Comparison of ENCODE assay signal across 9 mouse cellular contexts in genomic region chr17:80179959-80180358, GRCm38 (mm10). TPM values are rescaled to one million over a fixed set of nuclear protein-coding genes. Genes with fewer than 3 reads are reported as not detected.
DNase-seq lines count a peak whose midpoint lies in the region; ATAC-seq lines count a peak whose summit lies in the region.
"Had no signal": no experiment of that assay in that cellular context is flagged by ENCODE, and none has a peak within 500 bp of the region (broad histone marks: within the 10 kb centered on the region; RNA-seq: fewer than 3 reads in every experiment).

No protein-coding gene starts in this region.

- no peak overlapping the region for H3K4me2 ChIP-seq in forebrain, embryonic 15.5 days (replicated peaks)
- no peak overlapping the region for H3K4me2 ChIP-seq in liver, embryonic 16.5 days (ENCODE audit: low read depth, low read length)
- no peak overlapping the region for H3K4me2 ChIP-seq in neural tube, embryonic 13.5 days

- H3K4me1 ChIP-seq in forebrain, embryonic 15.5 days: no peaks in the 10 kb centered on the region
- no peaks in the 10 kb centered on the region for H3K4me1 ChIP-seq in liver, embryonic 16.5 days (ENCODE audit: control insufficient read depth, low read depth, low read length)
- no peaks in the 10 kb centered on the region for H3K4me1 ChIP-seq in neural tube, embryonic 13.5 days (replicated peaks)

- no peaks in the 10 kb centered on the region for H3K9me3 ChIP-seq in forebrain, embryonic 15.5 days
- no peaks in the 10 kb centered on the region for H3K9me3 ChIP-seq in liver, embryonic 16.5 days (replicated peaks; ENCODE audit: control insufficient read depth, low read length)
- H3K9me3 ChIP-seq in neural tube, embryonic 13.5 days: no peaks in the 10 kb centered on the region

- intact Hi-C loops in heart, postnatal 14 days (cut with DNase I): loop anchor here (1.0 to 5.0 kb wide), 2 partner anchors 132 to 318 kb away; no protein-coding TSS in a partner anchor

- H3K9ac ChIP-seq in forebrain, embryonic 15.5 days (replicated peaks): no peak overlapping the region
- H3K9ac ChIP-seq in liver, embryonic 16.5 days (ENCODE audit: low read depth, low read length): no peak overlapping the region
- no peak overlapping the region for H3K9ac ChIP-seq in neural tube, embryonic 13.5 days

- no peak overlapping the region for H3K27ac ChIP-seq in forebrain, embryonic 15.5 days (replicated peaks)
- no peak overlapping the region for H3K27ac ChIP-seq in liver, embryonic 16.5 days (ENCODE audit: low read length)
- H3K27ac ChIP-seq in neural tube, embryonic 13.5 days (replicated peaks): no peak overlapping the region
- H3K27ac ChIP-seq: macrophage had no signal

- ATAC-seq in forebrain, embryonic 15.5 days (replicated peaks): peak; percentile 91
- ATAC-seq in liver, embryonic 16.5 days (ENCODE audit: low read depth): peak; percentile 59
- peak; percentile 88 for ATAC-seq in neural tube, embryonic 13.5 days (ENCODE audit: low read depth)

- H3K36me3 ChIP-seq in forebrain, embryonic 15.5 days: no peaks in the 10 kb centered on the region
- H3K36me3 ChIP-seq in liver, embryonic 16.5 days (ENCODE audit: control insufficient read depth, insufficient read depth): no peaks in the 10 kb centered on the region
- no peaks in the 10 kb centered on the region for H3K36me3 ChIP-seq in neural tube, embryonic 13.5 days

- peak; percentile 86 for DNase-seq in ES-CJ7 (ENCODE audit: low read depth, low spot score)
- peak; percentile 67 for DNase-seq in cerebellum, adult 11 months
- peak; percentile 78 to 85 for DNase-seq in heart, postnatal 14 days
- DNase-seq in kidney, postnatal 4 days: peak; percentile 82 to 87
- DNase-seq in testis, postnatal 10 days (ENCODE audit: low spot score): peak; percentile 83

- no peaks in the 10 kb centered on the region for H3K27me3 ChIP-seq in forebrain, embryonic 15.5 days
- no peaks in the 10 kb centered on the region for H3K27me3 ChIP-seq in liver, embryonic 16.5 days (ENCODE audit: control insufficient read depth, insufficient read depth, low read depth, low read length)
- H3K27me3 ChIP-seq in neural tube, embryonic 13.5 days: no peaks in the 10 kb centered on the region

- no peak overlapping the region for H3K4me3 ChIP-seq in forebrain, embryonic 15.5 days
- no peak overlapping the region for H3K4me3 ChIP-seq in liver, embryonic 16.5 days (ENCODE audit: low read depth, low read length)
- no peak overlapping the region for H3K4me3 ChIP-seq in neural tube, embryonic 13.5 days

- WGBS in forebrain, embryonic 15.5 days: under 1% methylated on average over 6 of the region's 6 CpGs
- under 1% methylated on average over 6 of the region's 6 CpGs for WGBS in liver, embryonic 16.5 days (ENCODE audit: insufficient replicate concordance)
- 0% methylated on average over 6 of the region's 6 CpGs for WGBS in neural tube, embryonic 13.5 days

RNA-seq across cellular contexts. Expression of gene Srsf7, which starts 27.1 kb away (rescaled TPM):
- 583 TPM in 2 replicates for polyA plus RNA-seq in forebrain, embryonic 15.5 days (2015; fragmentation: Nextera tagmentation; extraction: Ambion mirVana)
- total RNA-seq in heart, postnatal 14 days (2021): 10 to 100 TPM; 42.8 to 51.6 TPM
- 178 and 195 TPM in 2 replicates for polyA plus RNA-seq in liver, embryonic 16.5 days (2015; fragmentation: Nextera tagmentation; extraction: Ambion mirVana)
- polyA plus RNA-seq in neural tube, embryonic 13.5 days (2015; fragmentation: Nextera tagmentation; extraction: Ambion mirVana): 470 and 550 TPM in 2 replicates

RNA-seq across cellular contexts. Expression of gene Ttc39d, which starts 27.3 kb away (rescaled TPM):
- polyA plus RNA-seq in forebrain, embryonic 15.5 days (2015; fragmentation: Nextera tagmentation; extraction: Ambion mirVana): 0.14 TPM in 1 of 2 replicates, not detected in the other
- under 1 TPM in 1 of 2 experiments, not detected in 1; 0.07 TPM for total RNA-seq in heart, postnatal 14 days (2021)
- not detected in 2 replicates for polyA plus RNA-seq in liver, embryonic 16.5 days (2015; fragmentation: Nextera tagmentation; extraction: Ambion mirVana)
- polyA plus RNA-seq in neural tube, embryonic 13.5 days (2015; fragmentation: Nextera tagmentation; extraction: Ambion mirVana): not detected in 2 replicates
- polyA plus RNA-seq: macrophage had no signal

RNA-seq across cellular contexts. Expression of gene Gemin6, which starts 44.3 kb away (rescaled TPM):
- polyA plus RNA-seq in forebrain, embryonic 15.5 days (2015; fragmentation: Nextera tagmentation; extraction: Ambion mirVana): 24.9 and 25.8 TPM in 2 replicates
- 1 to 10 TPM; 3.1 to 3.3 TPM for total RNA-seq in heart, postnatal 14 days (2021)
- polyA plus RNA-seq in liver, embryonic 16.5 days (2015; fragmentation: Nextera tagmentation; extraction: Ambion mirVana): 21.3 and 25.3 TPM in 2 replicates
- 21.5 and 23.7 TPM in 2 replicates for polyA plus RNA-seq in neural tube, embryonic 13.5 days (2015; fragmentation: Nextera tagmentation; extraction: Ambion mirVana)

RNA-seq across cellular contexts. Expression of gene Galm, which starts 52.7 kb away (rescaled TPM):
- 2.0 and 2.4 TPM in 2 replicates for polyA plus RNA-seq in forebrain, embryonic 15.5 days (2015; fragmentation: Nextera tagmentation; extraction: Ambion mirVana)
- 10 to 100 TPM; 11.0 to 12.4 TPM for total RNA-seq in heart, postnatal 14 days (2021)
- 40.1 and 42.9 TPM in 2 replicates for polyA plus RNA-seq in liver, embryonic 16.5 days (2015; fragmentation: Nextera tagmentation; extraction: Ambion mirVana)
- 2.0 and 2.1 TPM in 2 replicates for polyA plus RNA-seq in neural tube, embryonic 13.5 days (2015; fragmentation: Nextera tagmentation; extraction: Ambion mirVana)
